Mouse (Mus musculus): ENCODE data around the gene Znrf4. TPM values are rescaled to one million over a fixed set of nuclear protein-coding genes. Genes with fewer than 3 reads are reported as not detected.

Znrf4 gene
- polyA plus RNA-seq, 1 experiment from 2014 or later = not detected

DNA sequence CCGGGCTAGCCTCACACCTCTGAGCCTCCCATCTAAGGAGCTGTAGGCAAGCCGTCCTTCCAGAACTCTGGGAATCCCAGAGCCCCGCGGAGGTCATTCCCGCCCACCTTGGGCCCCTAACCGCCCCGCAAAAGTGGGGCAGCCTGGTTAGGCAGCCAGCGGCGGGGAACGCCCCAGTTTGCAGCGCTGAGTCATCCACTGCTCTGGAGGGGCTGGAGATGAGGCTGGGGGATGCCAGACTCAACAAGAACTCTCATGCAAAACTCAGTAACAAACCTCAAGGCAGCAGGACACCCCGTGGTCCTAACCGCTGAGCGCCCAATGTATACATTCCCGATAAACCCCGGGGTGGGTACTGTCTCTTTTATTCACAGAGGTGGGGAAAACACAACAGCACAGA lies 40.1 kb downstream of the Znrf4 start:
- Histone ChIP-seq H3K27ac (replicated peaks in 1 of 2; ENCODE audit: control insufficient read depth in 1 of 2, insufficient read depth in 1 of 2, low read depth in 2 of 2, low read length in 2 of 2) (no peak overlapping the region), H3K4me3 (ENCODE audit: control insufficient read depth in 1 of 2, insufficient read depth in 1 of 2, low read depth in 1 of 2, low read length in 2 of 2) (no peak overlapping the region), H3K9ac (ENCODE audit: low read length) (no peak overlapping the region), H3K9me3 (ENCODE audit: control insufficient read depth, low read length) (peaks cover 6% of the 10 kb centered on the region; the same call in 1 of the 2 replicates), H3K27me3 (ENCODE audit: control insufficient read depth, insufficient read depth, low read length) (peaks cover 11% of the 10 kb centered on the region), H3K4me2 (ENCODE audit: low read length) (peak overlapping the region; percentile 97), H3K4me1 (ENCODE audit: control insufficient read depth in 2 of 2, insufficient read depth in 2 of 2, low read length in 2 of 2) (peaks cover 54 to 70% of the 10 kb centered on the region in 2 experiments), H3K36me3 (ENCODE audit: control insufficient read depth, insufficient read depth, low read length) (no peaks in the 10 kb centered on the region)
- no peak for ATAC-seq (ENCODE audit: insufficient number of reproducible peaks, insufficient read depth, low FRiP score, low read depth)
- WGBS = 12% methylated on average over 16 of the region's 16 CpGs

DNA sequence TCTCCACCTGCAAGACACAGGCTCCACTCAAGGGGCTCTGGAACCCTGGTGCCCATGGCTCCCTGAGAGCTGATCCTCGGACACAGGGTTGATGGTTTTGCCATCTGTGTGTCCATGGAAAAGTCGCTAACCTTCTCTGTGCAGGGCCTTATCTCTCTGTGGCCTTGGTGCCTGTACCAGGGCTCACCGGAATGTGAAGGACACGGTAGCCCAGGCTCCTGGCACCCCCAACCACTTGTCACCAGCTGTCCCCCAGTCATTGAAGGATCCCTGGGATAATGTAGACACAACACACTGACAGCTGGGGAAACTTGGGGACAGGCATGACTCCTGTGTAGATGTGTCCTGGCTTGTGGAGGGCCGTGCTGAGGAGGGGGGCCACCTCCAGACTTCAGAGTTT lies 41.1 kb downstream of the Znrf4 start:
- Histone ChIP-seq H3K27ac (replicated peaks in 1 of 2; ENCODE audit: control insufficient read depth in 1 of 2, insufficient read depth in 1 of 2, low read depth in 2 of 2, low read length in 2 of 2) (no peak overlapping the region), H3K36me3 (ENCODE audit: control insufficient read depth, insufficient read depth, low read length) (no peaks in the 10 kb centered on the region), H3K9me3 (ENCODE audit: control insufficient read depth, low read length) (no peaks in the 10 kb centered on the region), H3K27me3 (ENCODE audit: control insufficient read depth, insufficient read depth, low read length) (peaks cover 11% of the 10 kb centered on the region), H3K4me1 (ENCODE audit: control insufficient read depth in 2 of 2, insufficient read depth in 2 of 2, low read length in 2 of 2) (peaks cover 54 to 70% of the 10 kb centered on the region in 2 experiments), H3K4me3 (ENCODE audit: control insufficient read depth in 1 of 2, insufficient read depth in 1 of 2, low read depth in 1 of 2, low read length in 2 of 2) (no peak overlapping the region), H3K9ac (ENCODE audit: low read length) (no peak overlapping the region), H3K4me2 (ENCODE audit: low read length) (no peak overlapping the region)
- 68% methylated on average over 5 of the region's 5 CpGs for WGBS
- ATAC-seq (ENCODE audit: insufficient number of reproducible peaks, insufficient read depth, low FRiP score, low read depth) = no peak

DNA sequence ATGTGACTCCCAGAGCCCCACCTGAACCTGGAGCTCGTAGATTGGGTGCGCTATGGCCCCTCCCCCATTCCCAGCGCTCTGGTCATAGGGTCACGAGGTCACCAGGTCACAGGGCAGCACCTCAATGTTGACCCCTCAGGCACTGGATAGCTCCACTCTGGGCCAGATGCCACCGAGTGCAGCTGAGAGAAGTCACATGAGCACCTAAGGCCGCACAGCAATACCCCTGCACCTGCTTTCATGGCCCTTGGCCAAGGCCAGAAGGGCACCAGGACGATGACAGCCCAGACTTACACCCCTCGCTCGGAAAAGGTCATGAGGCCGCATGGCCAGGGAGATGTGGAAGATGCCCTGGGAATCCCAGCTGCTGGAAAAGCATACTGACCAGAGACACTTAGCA lies 41.7 kb downstream of the Znrf4 start:
- peak overlapping the region; percentile 36 to 44; a peak in 2 of 4 replicates for H3K4me3 ChIP-seq (ENCODE audit: control insufficient read depth in 1 of 2, insufficient read depth in 1 of 2, low read depth in 1 of 2, low read length in 2 of 2)
- H3K27me3 ChIP-seq (ENCODE audit: control insufficient read depth, insufficient read depth, low read length) = peaks cover 11% of the 10 kb centered on the region
- no peaks in the 10 kb centered on the region for H3K9me3 ChIP-seq (ENCODE audit: control insufficient read depth, low read length)
- H3K36me3 ChIP-seq (ENCODE audit: control insufficient read depth, insufficient read depth, low read length) = no peaks in the 10 kb centered on the region
- H3K27ac ChIP-seq (replicated peaks in 1 of 2; ENCODE audit: control insufficient read depth in 1 of 2, insufficient read depth in 1 of 2, low read depth in 2 of 2, low read length in 2 of 2) = no peak overlapping the region
- H3K4me2 ChIP-seq (ENCODE audit: low read length) = peak overlapping the region; percentile 75
- peaks cover 53 to 68% of the 10 kb centered on the region in 2 experiments for H3K4me1 ChIP-seq (ENCODE audit: control insufficient read depth in 2 of 2, insufficient read depth in 2 of 2, low read length in 2 of 2)
- peak overlapping the region; percentile 69; the same call in 1 of the 2 replicates for H3K9ac ChIP-seq (ENCODE audit: low read length)
- no peak for ATAC-seq (ENCODE audit: insufficient number of reproducible peaks, insufficient read depth, low FRiP score, low read depth)
- WGBS = 26% methylated on average over 10 of the region's 10 CpGs

DNA sequence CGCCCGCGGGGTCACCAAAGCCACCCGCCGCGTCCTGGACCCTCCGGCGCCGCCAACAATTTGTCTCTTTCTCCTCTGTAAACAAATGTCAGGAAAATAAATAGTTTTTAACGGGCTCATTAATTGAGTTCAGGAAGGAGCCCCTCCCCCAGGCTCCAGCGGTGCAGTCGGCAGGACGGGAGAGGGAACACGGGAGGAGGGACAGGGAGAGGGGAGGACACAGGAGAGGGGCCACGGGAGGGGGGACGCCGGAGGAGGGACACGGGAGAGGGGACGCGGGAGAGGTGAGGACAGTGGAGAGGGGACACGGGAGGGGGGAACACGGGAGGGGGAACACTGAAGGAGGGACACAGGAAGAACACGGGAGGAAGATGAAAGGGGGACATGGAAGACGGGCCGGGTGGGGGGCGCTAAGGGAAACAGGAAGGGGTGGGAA lies 42.2 kb downstream of the Znrf4 start:
- ATAC-seq (ENCODE audit: insufficient number of reproducible peaks, insufficient read depth, low FRiP score, low read depth) = no peak
- H3K27me3 ChIP-seq (ENCODE audit: control insufficient read depth, insufficient read depth, low read length) = peaks cover 11% of the 10 kb centered on the region
- no peaks in the 10 kb centered on the region for H3K9me3 ChIP-seq (ENCODE audit: control insufficient read depth, low read length)
- H3K4me2 ChIP-seq (ENCODE audit: low read length) = peak overlapping the region; percentile 75
- WGBS = 2% methylated on average over 21 of the region's 26 CpGs
- H3K4me3 ChIP-seq (ENCODE audit: control insufficient read depth in 1 of 2, insufficient read depth in 1 of 2, low read depth in 1 of 2, low read length in 2 of 2) = peak overlapping the region; percentile 36 to 44
- peak overlapping the region in 1 of 2 experiments; percentile 59; a peak in 1 of 4 replicates for H3K27ac ChIP-seq (replicated peaks in 1 of 2; ENCODE audit: control insufficient read depth in 1 of 2, insufficient read depth in 1 of 2, low read depth in 2 of 2, low read length in 2 of 2)
- H3K36me3 ChIP-seq (ENCODE audit: control insufficient read depth, insufficient read depth, low read length) = no peaks in the 10 kb centered on the region
- H3K9ac ChIP-seq (ENCODE audit: low read length) = peak overlapping the region; percentile 69
- peaks cover 48 to 64% of the 10 kb centered on the region in 2 experiments for H3K4me1 ChIP-seq (ENCODE audit: control insufficient read depth in 2 of 2, insufficient read depth in 2 of 2, low read length in 2 of 2)

DNA sequence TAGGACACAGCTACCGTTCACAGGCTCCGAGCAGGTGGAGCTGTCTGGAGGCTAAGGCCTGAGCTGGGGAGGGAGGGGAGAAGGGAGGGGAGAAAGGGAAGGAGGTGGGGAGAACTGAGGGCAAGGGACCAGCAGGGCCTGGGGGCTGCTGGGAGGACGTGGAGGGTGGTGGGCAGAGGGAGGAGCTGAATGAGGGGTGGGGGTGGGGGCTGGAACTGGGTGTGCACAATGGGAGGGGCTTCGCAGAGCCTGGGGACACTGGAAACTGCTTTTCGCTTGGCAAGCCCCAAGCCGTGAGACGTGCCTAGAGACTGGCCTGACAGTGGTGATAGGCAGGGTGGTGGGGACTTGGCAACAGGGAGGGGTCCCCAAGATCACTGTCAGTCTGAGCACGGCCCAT lies 43.0 kb downstream of the Znrf4 start:
- no peaks in the 10 kb centered on the region for H3K9me3 ChIP-seq (ENCODE audit: control insufficient read depth, low read length)
- H3K4me3 ChIP-seq (ENCODE audit: control insufficient read depth in 1 of 2, insufficient read depth in 1 of 2, low read depth in 1 of 2, low read length in 2 of 2) = peak overlapping the region; percentile 36 to 44; a peak in 2 of 4 replicates
- H3K4me1 ChIP-seq (ENCODE audit: control insufficient read depth in 2 of 2, insufficient read depth in 2 of 2, low read length in 2 of 2) = peaks cover 41 to 57% of the 10 kb centered on the region in 2 experiments
- H3K4me2 ChIP-seq (ENCODE audit: low read length) = peak overlapping the region; percentile 75
- WGBS = 24% methylated on average over 8 of the region's 8 CpGs
- peak overlapping the region; percentile 69 for H3K9ac ChIP-seq (ENCODE audit: low read length)
- peaks cover 6% of the 10 kb centered on the region for H3K27me3 ChIP-seq (ENCODE audit: control insufficient read depth, insufficient read depth, low read length)
- H3K27ac ChIP-seq (replicated peaks in 1 of 2; ENCODE audit: control insufficient read depth in 1 of 2, insufficient read depth in 1 of 2, low read depth in 2 of 2, low read length in 2 of 2) = peak overlapping the region; percentile 57 to 59
- H3K36me3 ChIP-seq (ENCODE audit: control insufficient read depth, insufficient read depth, low read length) = no peaks in the 10 kb centered on the region
- no peak for ATAC-seq (ENCODE audit: insufficient number of reproducible peaks, insufficient read depth, low FRiP score, low read depth)

DNA sequence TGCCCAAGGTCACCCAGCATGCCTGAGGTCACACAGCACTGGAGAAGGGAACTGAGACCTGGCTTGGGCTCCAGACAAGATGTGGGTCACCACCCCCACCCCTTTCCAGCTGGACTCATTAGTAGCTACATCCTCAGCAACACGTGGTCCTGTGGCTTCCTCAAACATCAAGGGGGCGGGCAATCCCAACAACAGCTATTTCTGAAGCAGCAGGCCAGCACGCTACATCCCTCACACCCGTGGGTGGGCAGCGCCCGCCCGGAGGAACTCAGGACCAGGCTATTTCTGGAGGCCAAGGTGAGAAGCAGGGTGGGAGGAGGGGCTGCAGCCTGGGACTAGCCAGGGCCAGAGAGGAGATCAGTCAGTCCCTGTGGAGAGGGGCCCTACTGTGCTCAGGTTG lies 43.4 kb downstream of the Znrf4 start:
- peak overlapping the region; percentile 57 to 59 for H3K27ac ChIP-seq (replicated peaks in 1 of 2; ENCODE audit: control insufficient read depth in 1 of 2, insufficient read depth in 1 of 2, low read depth in 2 of 2, low read length in 2 of 2)
- peak overlapping the region; percentile 75 for H3K4me2 ChIP-seq (ENCODE audit: low read length)
- H3K4me1 ChIP-seq (ENCODE audit: control insufficient read depth in 2 of 2, insufficient read depth in 2 of 2, low read length in 2 of 2) = peaks cover 37 to 53% of the 10 kb centered on the region in 2 experiments
- no peaks in the 10 kb centered on the region for H3K36me3 ChIP-seq (ENCODE audit: control insufficient read depth, insufficient read depth, low read length)
- no peaks in the 10 kb centered on the region for H3K9me3 ChIP-seq (ENCODE audit: control insufficient read depth, low read length)
- 17% methylated on average over 7 of the region's 7 CpGs for WGBS
- H3K4me3 ChIP-seq (ENCODE audit: control insufficient read depth in 1 of 2, insufficient read depth in 1 of 2, low read depth in 1 of 2, low read length in 2 of 2) = no peak overlapping the region
- H3K27me3 ChIP-seq (ENCODE audit: control insufficient read depth, insufficient read depth, low read length) = peaks cover 4% of the 10 kb centered on the region
- H3K9ac ChIP-seq (ENCODE audit: low read length) = peak overlapping the region; percentile 69
- ATAC-seq (ENCODE audit: insufficient number of reproducible peaks, insufficient read depth, low FRiP score, low read depth) = peak; percentile 29; the same call in 1 of the 2 replicates

DNA sequence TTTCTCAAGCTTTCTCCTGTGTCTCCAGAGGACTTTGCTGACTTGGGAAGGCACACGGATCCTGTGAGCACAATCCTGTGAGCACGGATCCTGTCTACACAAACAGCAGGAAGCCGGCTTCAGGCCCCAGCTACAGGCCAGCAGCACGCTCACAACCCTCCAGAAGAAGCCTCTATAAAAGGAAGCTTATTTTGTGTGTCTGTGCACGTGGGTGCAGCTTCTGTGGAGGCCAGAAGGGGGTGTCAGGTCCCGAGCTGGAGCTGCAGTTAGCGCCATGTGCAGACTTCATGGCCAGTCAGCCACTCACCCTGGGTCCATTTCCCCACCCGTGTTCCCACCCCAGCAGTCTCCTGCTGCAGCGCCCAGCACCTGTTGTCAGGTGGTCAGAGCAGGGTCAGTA lies 43.9 kb downstream of the Znrf4 start:
- Histone ChIP-seq H3K4me3 (ENCODE audit: control insufficient read depth in 1 of 2, insufficient read depth in 1 of 2, low read depth in 1 of 2, low read length in 2 of 2) (no peak overlapping the region), H3K4me1 (ENCODE audit: control insufficient read depth in 2 of 2, insufficient read depth in 2 of 2, low read length in 2 of 2) (peaks cover 33 to 50% of the 10 kb centered on the region in 2 experiments), H3K4me2 (ENCODE audit: low read length) (no peak overlapping the region), H3K9ac (ENCODE audit: low read length) (no peak overlapping the region), H3K9me3 (ENCODE audit: control insufficient read depth, low read length) (no peaks in the 10 kb centered on the region), H3K36me3 (ENCODE audit: control insufficient read depth, insufficient read depth, low read length) (no peaks in the 10 kb centered on the region), H3K27me3 (ENCODE audit: control insufficient read depth, insufficient read depth, low read length) (peaks cover 2% of the 10 kb centered on the region), H3K27ac (replicated peaks in 1 of 2; ENCODE audit: control insufficient read depth in 1 of 2, insufficient read depth in 1 of 2, low read depth in 2 of 2, low read length in 2 of 2) (peak overlapping the region; percentile 56 to 57)
- ATAC-seq (ENCODE audit: insufficient number of reproducible peaks, insufficient read depth, low FRiP score, low read depth) = no peak
- 93% methylated on average over 9 of the region's 9 CpGs for WGBS

DNA sequence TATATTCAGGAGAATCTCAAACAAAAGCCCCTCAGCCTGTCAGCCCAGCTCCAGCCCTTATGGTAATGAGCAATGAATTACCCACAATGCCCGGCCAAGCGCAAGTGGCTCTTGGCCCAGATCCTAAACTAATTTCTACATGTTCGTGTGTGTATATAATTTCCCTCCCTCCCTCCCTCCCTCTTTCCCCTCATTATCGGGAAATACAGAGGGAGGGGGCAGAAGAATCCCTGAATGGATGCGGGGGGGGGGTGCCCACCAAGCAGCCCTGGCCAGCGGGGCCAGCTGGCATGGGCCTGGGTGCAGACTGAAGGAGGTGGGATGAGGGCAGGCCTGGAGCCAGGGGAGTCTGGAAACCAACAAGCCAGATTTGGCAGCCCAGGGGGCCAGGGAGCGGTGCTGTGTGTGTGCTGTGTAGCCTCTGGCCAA lies 44.8 kb downstream of the Znrf4 start:
- Histone ChIP-seq H3K9ac (ENCODE audit: low read length) (peak overlapping the region; percentile 21; the same call in 1 of the 2 replicates), H3K4me1 (ENCODE audit: control insufficient read depth in 2 of 2, insufficient read depth in 2 of 2, low read length in 2 of 2) (peaks cover 34 to 48% of the 10 kb centered on the region in 2 experiments), H3K36me3 (ENCODE audit: control insufficient read depth, insufficient read depth, low read length) (no peaks in the 10 kb centered on the region), H3K4me3 (ENCODE audit: control insufficient read depth in 1 of 2, insufficient read depth in 1 of 2, low read depth in 1 of 2, low read length in 2 of 2) (no peak overlapping the region), H3K9me3 (ENCODE audit: control insufficient read depth, low read length) (no peaks in the 10 kb centered on the region), H3K27ac (replicated peaks in 1 of 2; ENCODE audit: control insufficient read depth in 1 of 2, insufficient read depth in 1 of 2, low read depth in 2 of 2, low read length in 2 of 2) (peak overlapping the region; percentile 35 to 56; a peak in 1 of 4 replicates), H3K4me2 (ENCODE audit: low read length) (peak overlapping the region; percentile 11; the same call in 1 of the 2 replicates), H3K27me3 (ENCODE audit: control insufficient read depth, insufficient read depth, low read length) (no peaks in the 10 kb centered on the region)
- ATAC-seq (ENCODE audit: insufficient number of reproducible peaks, insufficient read depth, low FRiP score, low read depth) = no peak
- 69% methylated on average over 6 of the region's 7 CpGs for WGBS
